Mouse (Mus musculus): ENCODE results near the gene Fads3.

Fads3 gene

DNA sequence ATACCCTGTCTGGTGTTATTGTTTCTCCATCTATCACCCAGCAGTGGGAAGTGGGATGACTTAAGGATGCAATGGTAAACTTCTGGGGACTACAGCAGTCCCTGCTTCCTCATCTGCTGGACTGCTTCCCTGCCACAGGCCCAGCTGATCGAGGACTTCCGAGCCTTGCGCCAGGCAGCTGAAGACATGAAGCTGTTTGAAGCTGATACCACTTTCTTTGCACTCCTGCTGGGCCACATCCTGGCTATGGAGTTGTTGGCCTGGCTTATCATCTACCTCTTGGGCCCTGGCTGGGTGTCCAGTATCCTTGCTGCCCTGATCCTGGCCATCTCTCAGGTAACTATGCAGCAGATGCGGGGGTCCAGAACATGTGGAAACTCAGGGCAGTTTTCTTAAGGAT is 11.3 kb downstream of the Fads3 start:
- DNase-seq (ENCODE audit: low read depth, low spot score): no peak

DNA sequence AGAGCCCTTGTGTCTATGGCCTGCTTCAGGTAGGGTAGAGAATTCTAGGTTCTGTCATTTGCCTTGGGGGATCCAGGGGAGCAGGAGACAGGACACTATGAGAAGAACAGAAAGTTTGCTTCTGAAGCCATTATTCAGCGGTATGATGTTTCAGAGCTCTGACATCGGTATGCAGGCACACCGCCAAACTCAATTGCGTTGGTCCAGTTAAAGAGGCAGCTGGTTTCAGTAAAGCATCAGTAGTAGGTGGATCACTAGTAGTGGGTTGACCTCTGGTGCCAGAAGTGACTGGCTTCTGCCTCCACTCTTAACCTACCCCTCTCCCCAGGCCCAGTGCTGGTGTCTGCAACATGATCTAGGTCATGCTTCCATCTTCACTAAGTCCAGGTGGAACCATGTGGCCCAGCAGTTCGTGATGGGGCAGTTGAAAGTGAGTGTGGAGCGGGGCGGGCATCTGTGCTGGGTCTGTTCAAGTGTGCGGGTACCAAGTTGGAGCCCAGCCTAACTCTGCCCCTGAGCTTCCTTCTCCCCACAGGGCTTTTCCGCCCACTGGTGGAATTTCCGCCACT is 12.4 kb downstream of the Fads3 start:
- no peak for DNase-seq (ENCODE audit: low read depth, low spot score)

GRCm38 (mm10) chr19:10054361-10055075 is 13.1 kb downstream of the Fads3 start:
- no peak for DNase-seq (ENCODE audit: low read depth, low spot score)

- DNase-seq (ENCODE audit: low read depth, low spot score): no peak
Observed at GRCm38 (mm10) chr19:10055261-10055660, 13.9 kb downstream of the Fads3 start.

DNA sequence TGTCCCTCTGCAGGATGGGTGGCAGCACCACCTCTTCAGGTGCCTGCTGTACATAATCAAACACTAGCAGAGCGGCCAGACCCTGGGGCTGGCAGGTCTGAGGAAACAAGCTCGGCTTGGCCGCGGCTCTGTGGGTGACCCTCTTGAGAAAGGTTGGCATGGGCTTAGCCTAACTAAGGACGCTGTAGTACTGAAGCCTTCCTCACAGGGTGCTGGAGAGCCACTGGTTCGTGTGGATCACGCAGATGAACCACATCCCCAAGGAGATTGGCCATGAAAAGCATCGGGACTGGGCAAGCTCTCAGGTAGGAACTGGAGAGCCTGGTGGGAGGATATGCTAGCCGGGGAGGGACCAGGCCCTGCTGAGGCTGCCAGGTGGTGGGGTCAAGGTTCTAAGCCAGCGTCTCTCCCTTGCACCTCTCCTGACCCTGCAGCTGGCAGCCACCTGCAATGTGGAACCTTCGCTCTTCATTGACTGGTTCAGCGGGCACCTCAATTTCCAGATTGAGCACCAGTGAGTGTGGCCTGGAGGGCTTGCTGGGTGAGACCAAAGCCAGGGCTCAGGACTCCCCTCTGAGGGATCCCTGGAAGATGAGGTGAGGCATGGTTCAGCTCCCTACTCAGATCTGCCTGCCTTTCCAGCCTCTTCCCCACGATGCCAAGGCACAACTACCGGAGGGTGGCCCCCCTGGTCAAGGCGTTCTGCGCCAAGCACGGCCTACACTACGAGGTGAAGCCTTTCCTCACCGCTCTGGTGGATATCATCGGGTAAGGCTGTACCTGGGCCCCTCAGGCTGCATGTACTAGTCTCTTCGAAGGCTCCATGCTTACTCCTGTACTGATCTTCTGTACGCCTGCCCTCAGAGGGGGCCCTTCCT is 14.7 kb downstream of the Fads3 start:
- DNase-seq (ENCODE audit: low read depth, low spot score): no peak

GRCm38 (mm10) chr19:10056686-10057085 is 15.3 kb downstream of the Fads3 start:
- no peak for DNase-seq (ENCODE audit: low read depth, low spot score)

- DNase-seq (ENCODE audit: low read depth, low spot score): no peak
Observed at GRCm38 (mm10) chr19:10057486-10058351, 16.4 kb downstream of the Fads3 start.

DNA sequence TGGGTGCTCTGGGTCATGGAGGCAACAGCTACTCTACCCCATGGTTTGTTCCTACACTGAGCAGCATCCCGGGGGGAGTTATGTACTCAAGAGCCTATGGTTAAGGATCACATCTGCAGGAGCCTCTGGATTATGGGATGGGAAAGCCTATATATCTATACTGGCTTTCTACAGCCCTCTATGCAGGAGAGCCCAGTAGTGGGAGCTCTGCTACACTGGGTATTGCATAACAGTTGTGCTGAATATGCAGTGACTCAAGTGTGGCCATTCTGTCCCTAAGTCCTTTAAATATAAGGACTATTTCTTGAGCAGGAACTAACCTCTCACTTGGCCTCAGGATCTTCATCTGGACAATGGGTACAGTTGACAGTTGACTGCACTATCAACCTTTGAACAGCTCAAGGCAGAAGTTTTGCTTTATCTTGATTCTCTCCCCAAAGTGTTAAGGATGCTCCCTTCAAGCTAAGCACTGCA is 17.0 kb downstream of the Fads3 start:
- DNase-seq (ENCODE audit: low read depth, low spot score): no peak

- DNase-seq (ENCODE audit: low read depth, low spot score): no peak
Observed at GRCm38 (mm10) chr19:10058876-10059427, 17.6 kb downstream of the Fads3 start.

DNA sequence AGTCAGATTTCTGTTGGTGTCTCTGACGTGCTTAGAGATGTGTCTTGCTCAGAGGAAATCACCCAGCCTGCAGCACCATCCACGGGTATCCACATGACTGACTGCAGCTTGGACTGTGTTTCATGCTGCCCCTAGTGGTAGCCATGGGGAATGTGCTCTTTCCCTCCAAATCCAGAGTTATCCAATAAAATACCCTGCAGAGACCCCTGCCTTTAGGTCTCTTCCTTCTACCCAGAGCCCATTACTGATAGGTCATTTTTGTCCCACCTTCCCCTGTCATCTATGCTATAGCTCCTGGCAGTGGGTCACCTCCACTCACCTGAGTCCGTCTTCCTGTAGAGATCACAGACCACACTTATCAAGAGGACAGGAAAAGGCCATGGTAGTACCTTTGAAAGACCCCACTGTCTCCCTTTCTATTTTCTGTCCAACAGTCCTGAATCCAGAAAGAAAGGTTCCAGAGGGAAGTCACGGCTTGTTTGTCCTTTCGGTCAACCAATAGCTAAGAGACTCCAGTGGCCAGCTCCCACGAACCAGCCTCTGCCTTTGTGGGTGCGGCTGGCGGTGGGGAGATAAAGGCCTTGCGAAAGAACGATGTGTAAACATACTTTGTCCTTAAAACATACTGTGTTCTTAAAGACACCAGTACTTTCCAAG is 18.7 kb downstream of the Fads3 start:
- DNase-seq (ENCODE audit: low read depth, low spot score): no peak

- no peak for DNase-seq (ENCODE audit: low read depth, low spot score)
Observed at GRCm38 (mm10) chr19:10060783-10061590, 19.6 kb downstream of the Fads3 start.

DNA sequence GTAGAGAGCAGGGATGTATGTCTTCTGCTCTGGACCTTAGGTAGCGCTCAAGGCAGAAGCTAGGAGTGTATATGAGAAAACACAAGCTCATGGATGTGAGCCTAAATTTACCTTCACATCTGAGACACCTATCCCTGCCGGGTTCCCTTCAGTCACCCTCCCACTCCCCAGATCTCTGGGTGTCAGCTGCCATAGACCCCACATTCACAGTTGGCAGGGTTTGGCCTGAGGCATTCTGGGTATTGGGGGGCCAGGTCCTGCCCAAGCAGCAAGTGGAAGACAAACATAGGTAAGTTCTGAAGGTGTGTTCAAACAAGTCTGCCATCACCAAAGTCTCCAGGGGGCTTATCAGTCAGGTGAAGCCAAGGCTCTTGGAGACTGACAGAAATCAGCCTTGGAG is 20.3 kb downstream of the Fads3 start:
- DNase-seq (ENCODE audit: low read depth, low spot score): no peak

DNA sequence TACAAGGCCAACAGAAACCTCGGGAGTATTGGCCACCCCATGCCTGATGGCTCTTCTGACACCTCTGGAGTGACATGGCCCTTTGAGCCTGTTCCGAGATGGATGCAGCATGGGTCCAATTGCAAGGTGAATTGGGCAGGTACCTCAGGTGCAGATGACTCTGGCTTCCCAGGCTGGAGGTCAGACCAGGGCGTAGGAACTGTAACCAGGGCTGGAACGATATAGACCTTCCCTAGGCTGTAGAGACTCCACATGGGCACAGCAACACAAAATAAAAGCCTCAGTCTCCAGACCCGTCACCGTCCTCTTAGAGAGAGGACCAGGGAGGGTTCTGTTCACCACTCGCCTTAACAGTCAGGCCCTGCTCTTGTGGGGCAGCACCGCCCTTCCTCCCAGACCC is 20.9 kb downstream of the Fads3 start:
- DNase-seq (ENCODE audit: low read depth, low spot score): no peak

DNA sequence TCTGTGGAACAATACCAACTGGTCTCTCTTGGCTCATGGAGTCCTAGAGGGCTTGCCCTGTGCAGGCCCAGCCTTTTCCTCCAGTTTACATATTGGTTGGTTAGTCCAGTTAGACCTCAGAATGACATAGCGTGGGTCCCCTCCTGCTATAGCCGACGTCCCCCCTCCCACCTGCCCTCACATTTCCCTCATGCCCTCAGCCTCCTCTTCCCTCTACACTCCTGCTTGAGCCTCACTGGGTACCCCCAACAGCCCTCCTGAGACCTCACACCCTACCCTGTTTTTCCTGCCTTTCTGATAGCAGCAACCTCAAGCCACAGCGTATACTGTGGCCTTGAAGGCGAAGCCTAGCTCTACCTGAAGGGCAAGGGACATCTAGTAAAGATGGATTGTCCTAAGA is 21.5 kb downstream of the Fads3 start:
- DNase-seq (ENCODE audit: low read depth, low spot score): no peak

GRCm38 (mm10) chr19:10064173-10065012 is 23.0 kb downstream of the Fads3 start:
- no peak for DNase-seq (ENCODE audit: low read depth, low spot score)

- no peak for DNase-seq (ENCODE audit: low read depth, low spot score)
Observed at GRCm38 (mm10) chr19:10065465-10066188, 24.3 kb downstream of the Fads3 start.

DNA sequence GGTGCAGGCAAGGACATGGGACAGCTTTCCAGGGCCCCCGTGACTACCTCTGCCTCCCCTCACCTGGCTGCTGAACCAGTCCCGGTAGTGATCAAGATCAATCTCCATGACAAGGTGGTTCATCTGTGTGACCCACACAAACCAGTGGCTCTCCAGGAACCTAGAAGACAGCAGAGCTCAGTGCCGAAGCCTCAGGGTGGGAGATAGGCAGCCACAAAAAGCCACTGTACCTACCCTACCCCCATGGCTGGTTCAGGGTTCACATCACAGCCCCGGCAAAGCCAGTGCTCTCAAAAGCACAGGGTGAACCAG is 24.8 kb downstream of the Fads3 start:
- DNase-seq (ENCODE audit: low read depth, low spot score): no peak

- DNase-seq (ENCODE audit: low read depth, low spot score): no peak
Observed at GRCm38 (mm10) chr19:10066502-10066901, 25.1 kb downstream of the Fads3 start.
